Mouse (Mus musculus) kidney, adult 9 months (tissue): ENCODE measurements around the gene Abat.
"Not testable (repeated sequence)": the region's sequence is repeated elsewhere in the genome, so short reads cannot be mapped to it uniquely, and the experiment has no call there.

ENCODE experiments used
- DNase-seq: peaks from one replicate; pipeline ENCODE4 v3.0.0; 2022

Abat gene

DNA sequence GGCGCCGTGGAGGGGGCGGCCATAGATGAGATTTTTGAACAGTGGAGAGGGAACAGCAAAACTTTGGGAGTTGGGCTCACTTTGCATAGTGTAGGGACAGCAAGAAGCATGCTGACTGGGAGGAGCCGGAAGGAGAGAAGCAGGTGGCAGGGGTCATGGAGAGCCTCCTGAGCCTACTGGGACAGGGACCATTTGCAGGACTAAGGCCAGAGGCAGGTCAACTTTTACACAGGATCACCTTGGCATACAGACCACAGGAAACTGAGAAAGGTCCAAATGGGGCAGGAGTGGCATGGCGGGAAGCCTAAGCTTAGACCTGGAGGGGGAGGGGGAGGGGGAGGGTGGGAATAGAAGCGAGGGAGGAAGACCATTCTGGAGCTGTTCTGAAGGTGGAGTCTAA is 20.2 kb downstream of the Abat start:
- DNase-seq = no peak

DNA sequence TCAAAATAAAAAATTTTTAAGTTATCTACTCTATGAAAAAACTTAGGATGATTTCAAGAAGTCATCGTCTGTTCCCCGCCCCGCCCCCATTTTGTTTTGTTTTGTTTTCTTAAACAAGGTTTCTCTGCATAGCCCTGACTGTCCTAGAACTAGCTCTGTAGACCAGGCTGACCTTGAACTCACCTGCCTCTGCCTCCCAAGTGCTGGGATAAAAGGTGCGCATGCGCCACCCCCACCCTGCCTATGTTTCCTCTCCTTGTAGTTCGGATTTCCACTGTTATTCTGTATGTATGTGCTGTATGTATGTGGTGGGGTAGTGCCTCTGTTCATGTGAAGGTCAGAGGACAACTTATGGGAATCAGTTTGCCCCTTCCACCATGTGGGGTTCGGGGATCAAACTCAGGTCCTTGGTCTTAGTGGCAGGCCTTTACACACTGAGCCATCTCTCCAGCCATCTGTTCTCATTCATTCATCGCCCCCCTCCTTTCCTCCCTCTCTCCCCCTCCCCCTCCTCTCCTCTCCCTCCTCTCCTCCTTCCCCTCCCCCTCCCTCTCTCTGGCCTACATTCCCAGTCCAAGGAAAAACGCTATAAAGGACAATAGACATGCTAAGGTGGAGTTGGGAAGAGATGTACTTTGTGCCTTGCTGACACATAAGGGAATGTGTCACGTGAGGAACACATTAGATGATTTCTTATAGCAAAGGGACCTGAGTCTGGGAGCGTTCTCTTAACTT is 21.4 kb downstream of the Abat start:
- DNase-seq = no peak

DNA sequence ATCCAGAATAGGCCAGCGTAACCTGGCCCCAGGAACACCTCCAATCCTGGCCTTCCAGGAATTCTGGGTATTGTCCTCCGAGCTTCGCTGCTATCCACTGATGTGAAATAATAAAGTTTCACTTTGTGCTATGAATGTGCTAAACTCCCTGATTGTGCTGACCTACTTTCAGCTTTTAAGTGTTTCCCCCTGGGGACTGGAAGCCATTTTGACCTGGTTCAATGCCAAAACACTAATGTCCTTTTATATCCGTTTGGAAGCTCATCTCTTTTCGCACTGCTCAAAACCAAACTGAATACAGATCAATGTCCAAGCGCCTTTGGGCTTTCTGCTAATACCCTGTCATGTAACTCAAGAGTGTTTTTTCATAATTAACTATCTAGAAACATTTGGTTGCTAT is 22.2 kb downstream of the Abat start:
- DNase-seq = peak; percentile 46

DNA sequence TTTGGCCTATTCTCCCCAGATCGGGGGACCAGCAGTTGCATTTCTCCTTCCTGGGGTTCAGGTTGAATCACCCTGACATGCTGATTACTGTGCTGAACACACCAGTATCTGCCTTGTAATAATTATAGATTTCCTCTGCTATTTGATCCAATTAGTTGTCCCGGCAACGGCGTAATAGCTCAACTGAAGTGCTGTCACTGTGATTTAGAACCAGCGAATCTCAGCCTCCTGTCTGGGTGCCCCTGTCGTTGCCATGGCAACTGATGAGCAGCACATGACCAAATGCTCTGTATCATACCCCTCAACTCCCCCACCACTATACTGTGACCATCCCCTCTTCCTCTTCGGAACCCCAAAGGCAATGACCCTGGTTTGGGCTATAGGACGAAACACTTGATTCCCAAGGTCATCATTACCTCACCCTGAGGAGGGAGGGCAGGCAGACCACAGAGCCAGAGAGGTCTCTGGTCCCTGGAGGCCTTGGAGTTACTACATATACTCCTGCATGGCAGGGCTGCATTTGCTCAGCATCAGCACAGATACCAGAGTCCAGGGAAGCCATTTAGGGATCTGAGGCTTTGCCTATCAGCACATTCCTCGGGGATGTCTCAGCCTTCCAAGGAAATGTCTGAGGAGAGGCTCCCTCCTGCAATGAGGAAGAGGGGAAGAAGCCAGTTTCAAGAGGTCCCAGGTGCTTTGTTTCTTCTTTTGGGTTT is 26.1 kb downstream of the Abat start:
- DNase-seq = no peak

DNA sequence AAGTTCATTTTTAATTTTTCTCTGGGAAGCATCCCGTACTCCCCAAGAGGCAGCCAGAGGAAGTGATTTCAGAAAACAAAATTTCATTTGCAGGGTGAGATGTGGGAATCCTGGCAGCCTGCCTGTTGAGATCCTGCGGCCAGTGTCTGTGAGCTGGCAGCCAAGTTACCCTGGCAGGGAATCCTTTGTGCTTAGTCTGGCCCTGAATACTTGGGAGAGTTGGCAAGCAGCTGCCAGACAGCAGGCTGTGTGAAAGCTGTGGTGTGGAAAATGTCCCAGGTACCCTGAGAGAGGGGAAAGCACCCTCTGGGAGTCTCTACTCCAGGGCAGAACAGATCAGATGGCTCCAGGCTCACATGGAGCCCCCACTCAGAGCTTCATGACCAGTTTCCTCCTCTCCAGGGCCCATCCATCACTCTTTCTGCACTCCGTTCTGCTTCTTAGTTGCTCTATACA is 27.7 kb downstream of the Abat start:
- peak; percentile 54 for DNase-seq

DNA sequence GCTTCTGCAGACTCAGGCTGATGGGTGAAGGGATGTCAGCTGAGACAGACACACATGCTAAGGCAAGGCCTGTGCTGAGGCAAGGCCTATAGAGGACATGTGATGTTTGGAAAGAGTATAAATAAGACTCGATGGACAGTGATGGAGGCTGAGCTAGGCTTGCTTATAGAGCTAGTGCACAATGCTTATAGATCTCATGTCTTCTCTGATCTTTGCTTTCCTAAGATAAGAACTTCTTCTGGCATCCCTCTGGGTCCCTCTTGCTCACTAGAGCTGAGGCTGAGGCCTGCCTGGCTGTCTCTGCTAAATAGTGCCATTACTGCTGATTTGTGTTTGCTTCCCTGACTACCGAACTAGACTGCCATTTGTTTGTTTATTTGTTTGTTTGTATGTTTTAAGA is 34.6 kb downstream of the Abat start:
- DNase-seq = no peak

DNA sequence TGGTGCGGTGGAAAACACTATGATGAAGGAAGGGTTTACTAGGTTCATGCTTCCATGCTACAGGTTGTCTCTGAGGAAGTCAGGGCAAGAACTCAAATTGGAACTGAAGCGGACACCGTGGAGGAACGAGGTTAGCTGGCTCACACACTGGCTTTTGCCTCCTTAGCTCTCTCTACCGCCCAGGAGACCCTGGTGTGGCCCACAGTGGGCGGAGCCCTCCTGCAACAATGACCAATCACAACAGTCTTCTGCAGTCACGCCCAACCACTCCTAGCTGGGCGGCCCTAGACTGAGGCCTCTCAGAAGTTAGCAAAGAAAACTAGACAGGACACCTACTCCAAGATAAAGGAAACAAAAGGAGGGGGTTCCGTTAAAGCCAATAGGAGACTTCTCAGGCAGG is 36.3 kb downstream of the Abat start:
- DNase-seq = no peak

DNA sequence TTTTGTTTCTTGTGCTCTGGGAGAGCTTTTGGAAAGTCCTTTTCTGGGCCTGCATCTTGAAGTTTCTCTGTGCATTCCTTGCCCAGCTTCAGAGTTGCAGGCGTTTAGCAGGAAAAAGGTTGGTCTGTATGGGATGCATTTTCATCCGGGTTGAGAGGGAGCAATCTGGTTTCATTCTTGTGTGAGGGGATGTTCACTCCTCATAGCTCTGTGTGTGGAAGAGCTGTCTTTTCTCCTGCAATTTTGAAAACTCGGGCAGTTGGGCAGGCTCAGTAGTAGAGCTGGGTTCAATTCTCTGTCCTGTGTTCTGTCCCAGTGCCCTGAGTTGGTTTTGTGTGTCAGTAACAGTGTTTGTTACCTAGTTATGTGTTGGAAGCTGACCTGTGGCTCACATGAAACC is 41.1 kb downstream of the Abat start:
- no peak for DNase-seq

DNA sequence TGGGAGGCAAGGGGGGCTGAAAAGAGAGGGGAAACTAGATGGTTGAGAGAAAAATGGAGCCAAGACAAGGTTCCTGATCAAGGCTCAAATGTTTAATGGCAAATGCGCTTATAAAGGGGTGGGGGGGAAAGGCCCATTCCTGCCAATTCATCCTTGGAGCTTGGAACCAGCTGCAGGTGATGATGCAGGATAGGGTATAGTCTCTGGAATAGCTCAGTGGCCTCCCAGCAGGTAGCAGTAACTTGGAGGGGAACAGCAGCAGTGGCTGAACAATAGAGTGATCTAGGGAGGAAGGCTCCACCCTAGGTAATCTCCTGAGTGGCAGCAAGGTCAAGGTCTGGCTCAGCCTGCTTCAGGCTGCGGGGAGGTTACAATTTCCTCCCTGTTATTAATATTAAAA is 41.5 kb downstream of the Abat start:
- not testable (repeated sequence) for DNase-seq

DNA sequence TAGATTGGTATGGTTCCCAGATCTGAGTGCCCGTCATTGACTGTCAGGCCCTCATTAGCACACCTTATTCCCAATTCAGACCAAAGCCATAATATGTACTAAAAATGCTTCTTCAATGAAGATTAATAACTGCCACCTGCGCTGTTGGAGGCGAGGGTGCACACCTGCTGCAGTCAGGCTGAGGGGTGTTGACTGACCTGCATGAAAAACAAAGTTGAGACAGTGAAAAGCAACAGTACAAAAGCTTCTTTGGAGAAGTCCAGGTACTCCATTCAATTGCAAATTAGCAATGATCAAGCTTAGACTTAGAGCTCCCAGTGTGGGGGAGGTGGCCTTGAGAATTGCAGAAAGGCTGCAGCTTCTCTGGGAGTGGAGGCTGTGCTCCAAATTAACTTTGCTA is 42.1 kb downstream of the Abat start:
- DNase-seq = not testable (repeated sequence)

DNA sequence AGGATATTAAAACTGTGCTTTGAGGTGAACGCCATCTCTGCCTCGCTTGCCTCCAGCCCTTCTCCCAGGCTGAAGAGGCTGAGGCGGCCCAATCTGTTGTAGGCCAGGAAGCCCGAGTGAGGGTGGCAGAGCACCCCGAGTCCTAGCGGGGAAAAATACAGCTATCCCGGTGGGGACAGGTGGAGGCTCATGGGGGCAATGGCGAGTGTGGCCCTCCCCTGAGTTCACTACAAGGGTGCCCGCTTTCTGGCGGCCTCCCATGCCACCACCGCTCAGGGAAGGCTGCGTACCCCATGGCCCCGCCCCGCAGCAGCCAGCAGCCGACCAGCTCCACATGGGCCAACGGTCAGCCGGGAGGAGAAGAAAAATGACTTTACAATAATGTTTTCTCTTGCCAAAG is 46.9 kb downstream of the Abat start:
- DNase-seq = no peak

DNA sequence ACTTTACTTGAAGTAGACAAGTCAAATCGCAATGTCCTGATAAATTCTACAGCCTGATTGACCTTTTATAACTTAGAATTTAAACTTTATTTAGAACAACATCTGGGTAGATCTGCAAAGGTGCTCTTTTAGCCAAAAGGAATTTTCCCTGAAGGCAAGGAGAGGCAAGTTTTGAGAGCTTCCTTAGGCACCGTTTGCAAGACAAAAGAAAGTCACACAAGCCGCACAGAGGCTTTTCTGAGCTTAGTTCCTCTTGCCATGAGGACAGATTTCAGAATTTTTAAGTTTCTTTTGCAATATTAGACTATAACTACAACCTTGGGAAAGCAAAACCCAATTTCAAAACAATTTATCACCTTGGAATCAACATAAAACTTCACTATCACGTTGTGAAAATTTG is 47.9 kb downstream of the Abat start:
- not testable (repeated sequence) for DNase-seq

DNA sequence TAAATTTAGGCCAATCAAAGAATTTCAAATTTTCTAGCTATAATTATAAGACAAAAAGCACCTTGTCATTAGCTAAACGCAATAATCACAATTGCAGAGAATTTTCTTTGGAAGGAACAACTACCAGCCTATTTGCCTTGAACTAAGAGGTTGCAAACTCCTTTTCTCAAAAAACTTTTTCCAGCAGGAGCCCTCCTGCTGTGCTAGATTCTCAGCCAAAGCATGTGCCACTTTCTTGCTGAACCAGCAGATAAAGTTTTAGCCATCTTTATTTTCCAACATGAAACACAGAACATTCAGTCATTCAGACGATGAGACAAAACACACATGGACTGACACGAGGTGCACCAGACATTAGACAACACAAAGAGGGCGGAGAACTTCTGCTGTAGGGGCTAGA is 48.6 kb downstream of the Abat start:
- not testable (repeated sequence) for DNase-seq

DNA sequence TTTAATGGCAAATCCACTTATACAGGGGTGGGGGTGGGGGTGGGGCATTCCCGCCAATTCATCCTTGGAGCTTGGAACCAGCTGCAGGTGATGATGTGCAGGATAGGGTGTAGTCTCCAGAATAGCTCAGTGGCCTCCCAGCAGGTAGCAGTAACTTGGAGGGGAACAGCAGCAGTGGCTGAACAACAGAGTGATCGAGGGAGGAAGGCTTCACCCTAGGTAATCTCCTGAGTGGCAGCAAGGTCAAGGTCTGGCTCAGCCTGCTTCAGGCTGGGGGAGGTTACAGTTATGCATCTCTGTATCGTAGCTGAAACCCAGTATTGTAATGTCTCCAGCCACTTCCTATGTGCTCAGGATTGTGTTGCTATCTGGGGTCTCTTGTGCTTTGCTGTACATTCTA is 49.6 kb downstream of the Abat start:
- not testable (repeated sequence) for DNase-seq

DNA sequence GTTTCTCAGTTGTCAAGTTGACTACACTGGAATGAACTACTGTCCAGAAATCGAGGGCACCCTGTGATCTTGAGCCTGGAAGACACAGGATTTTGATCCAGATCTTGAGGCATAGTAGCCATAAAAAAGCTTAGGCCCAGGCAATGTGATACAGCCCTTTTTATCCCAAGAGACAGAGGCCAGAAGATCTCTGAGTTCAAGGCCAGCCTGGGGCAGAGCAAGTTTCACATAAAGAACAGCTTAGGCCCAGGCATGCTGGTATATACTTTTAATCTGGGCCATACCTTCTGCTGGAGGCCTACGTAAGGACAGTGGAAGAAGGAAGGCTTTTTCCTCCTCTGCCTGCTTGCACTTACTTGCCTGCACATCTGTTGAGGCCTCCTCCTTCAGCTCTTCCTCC is 51.6 kb downstream of the Abat start:
- DNase-seq = no peak

DNA sequence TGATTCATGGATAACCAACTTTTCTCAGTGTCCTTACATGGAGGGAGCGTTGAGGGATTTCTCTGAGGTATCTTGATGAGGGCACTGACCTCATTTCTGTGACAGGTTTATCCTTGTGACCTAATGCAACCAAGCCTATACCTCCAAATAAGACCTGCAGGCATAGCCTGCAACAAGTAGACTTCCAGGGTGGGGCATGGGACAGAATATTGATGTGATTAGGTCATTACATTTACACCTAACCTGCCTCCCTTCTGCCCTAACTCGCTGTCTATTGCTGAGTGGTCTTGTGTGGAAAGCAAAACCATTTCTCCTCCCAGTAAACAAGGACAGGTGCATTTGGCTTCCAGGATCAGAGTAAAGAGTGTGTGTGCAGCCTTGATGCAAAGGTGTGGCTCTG is 52.3 kb downstream of the Abat start:
- no peak for DNase-seq

DNA sequence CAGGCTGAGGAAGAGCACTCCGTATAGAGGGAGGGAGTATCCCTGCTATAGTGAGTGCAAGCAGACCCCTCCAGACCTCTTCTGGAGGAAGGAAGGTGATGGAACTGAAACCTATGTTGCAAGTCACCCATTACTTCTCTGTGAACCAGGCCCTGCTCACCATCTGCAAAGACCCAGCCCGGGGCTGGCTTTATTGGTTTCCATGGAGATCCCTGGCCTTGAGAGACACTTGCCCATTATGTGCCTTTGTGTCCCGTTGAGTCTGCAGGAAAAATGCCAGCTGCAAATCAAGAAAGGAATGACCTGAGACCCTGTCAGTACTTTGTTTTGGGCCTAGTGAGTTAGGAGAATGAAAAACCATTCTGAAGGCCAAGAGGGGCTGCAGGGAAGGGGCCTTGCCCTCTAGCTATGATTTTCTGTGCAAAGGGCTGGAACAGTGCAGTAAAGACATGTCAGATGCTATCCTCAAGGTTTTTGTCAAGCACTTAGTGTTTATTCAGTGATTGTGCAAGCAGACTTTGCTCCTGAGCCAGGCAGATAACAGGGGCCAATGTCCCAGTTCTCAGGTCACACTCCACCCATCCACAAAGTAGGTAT is 53.0 kb downstream of the Abat start:
- no peak for DNase-seq

DNA sequence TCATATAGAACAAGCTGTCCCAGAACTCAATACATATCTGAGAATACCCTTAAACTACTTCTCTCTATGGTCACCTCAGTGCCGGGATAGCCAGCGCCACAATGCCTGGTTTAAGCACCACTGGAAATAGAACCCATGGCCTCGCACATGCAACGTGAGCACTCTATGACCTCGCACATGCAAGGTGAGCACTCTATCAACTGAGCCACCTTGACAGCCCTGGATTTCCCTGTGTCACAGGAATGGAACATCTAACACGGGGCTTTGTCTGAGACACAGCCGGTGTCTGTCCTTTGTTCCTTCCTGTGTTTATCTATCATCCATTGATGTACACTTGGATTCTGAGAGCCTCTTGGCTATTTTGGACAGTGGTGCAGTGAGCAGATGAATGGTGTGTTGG is 55.7 kb downstream of the Abat start:
- no peak for DNase-seq

DNA sequence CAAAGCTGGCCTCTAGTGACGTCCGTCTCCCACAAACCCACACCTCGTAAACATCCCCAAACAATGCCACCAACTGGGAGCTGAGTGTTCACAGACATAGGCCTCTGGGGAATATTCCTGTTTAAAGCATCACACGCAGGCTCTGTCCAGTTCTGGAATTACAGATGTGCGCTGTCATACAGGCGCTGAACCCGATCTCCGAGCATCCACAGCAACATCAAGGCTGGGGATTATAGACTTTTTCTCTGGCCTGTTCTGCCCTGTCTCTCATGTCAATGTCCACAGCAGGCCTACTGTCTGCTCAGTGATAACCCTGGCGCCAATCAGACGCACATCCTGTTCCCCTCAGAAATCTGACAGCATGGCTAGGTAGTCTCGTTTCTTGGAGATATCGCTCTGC is 57.1 kb downstream of the Abat start:
- no peak for DNase-seq

DNA sequence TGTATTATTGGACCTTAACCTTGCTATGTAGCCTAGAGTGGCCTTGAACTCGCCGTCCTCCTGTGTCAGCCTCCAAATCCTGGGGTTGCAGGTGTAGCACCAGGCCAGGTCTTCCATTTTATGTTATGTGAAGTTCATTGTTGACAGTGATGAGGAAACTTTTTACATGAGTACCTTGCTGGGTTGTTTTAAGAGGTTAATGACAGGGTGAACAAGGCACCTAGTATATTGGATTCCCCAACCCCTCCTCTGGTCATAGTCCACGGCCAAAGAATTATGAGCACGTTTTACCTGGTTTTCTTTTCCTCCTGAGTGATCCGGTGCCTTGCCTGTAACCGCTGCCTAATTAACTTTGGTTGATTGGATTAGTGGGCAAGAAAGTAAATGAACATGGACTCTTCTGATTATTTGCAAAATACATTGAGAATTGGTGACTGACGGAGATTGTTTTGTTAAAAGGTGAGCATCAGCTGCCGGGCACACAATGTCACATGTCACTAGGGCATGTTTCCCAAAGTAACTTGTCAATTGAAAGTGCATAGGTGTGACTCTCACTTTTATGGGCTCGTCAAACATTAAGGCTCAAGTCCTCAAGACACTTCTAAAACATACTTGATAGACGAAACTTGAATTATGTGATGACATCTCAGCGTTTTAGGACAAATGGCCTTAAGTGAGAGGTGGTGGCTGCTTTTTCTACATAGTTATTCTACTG is 57.8 kb downstream of the Abat start:
- peak; percentile 19 for DNase-seq

DNA sequence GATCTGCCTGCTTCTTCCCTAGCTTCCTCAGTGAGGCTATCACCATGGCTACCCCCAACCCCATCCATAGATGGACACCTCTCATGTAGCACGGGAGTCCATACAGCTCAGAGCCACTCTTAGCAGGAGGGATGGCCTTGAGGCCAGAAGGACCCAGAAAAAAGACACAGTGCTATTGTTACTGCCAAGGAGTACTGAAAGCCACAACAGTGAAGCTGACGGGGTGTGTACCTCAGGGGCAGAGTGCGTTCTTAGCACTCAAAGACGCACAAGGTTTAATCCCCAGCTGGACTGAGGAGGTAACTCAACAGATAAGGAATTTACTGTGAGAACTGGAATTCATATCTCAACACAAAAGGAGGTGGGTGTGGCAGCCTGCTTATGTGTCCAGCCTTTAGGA is 59.8 kb downstream of the Abat start:
- DNase-seq = no peak

DNA sequence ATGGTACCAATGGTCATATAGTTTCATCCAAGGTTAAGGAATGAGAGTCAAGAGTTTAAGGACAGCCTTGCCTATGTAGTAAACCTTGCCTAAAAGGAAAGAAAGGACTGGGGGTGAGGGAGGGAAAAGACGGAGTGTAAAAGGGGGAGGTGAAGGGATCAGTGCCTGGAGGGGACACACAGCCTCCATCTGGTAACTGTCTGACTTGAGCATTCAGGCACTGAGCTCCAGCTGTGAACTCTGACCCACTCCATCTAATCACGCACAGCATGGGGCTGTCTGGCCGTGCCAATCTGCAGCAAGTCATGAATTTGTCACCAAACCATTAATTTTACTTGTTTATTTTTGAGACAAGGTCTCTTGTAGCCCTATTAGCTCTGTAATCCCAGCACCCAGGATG is 60.5 kb downstream of the Abat start:
- DNase-seq = no peak

DNA sequence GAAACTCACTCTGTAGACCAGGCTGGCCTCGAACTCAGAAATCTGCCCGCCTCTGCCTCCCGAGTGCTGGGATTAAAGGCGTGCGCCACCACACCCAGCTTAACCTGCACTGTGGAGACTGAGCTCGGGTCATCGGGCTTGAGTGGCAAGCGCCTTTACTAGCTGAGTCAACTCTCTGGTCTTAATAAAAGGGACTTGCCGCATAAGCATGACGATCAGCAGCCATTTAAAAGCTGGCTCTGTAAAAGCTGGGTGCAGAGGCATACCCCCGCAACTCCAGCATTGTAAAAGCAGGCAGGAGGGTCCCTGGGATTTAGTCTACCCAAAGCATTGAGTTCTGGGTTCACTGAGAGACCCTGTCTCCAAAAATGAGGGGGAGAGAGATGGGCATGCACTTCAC is 61.1 kb downstream of the Abat start:
- no peak for DNase-seq

DNA sequence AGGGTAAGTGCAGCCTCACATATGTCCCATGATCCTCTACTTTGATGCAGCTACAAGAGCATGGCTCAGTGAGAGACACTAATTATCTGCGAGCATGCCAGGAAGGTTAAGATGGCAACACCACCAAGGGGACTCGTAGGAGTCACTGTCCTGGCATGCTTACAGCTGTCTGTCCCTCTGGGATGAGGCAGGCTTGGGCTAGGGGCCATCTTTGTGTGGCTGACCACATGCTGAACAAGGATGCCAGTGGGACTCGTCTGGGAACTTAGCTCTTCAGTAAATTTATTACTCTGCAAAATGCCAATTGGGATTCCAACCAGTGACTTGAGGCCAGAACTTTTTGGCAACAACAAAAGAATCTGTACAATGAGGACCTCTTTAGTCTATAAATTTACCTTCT is 62.9 kb downstream of the Abat start:
- no peak for DNase-seq
